Mouse (Mus musculus) lung, adult 2 months (tissue): ENCODE measurements around the gene Rnase2b.

ENCODE experiments used
- CTCF ChIP-seq: fragments of 200-500 bp; IDR thresholded peaks from 2 replicates; pipeline ENCODE4 v1.5.1; 2011; ENCODE audit warnings: mild to moderate bottlenecking, low read length, control low read depth; ENCODE audit not compliant: insufficient read depth
- POLR2A ChIP-seq: fragments of 200-500 bp; IDR thresholded peaks from 2 replicates; pipeline ENCODE4 v1.6.1; 2011; ENCODE audit warnings: low read depth, mild to moderate bottlenecking, control low read depth, low read length, borderline replicate concordance; ENCODE audit errors: extremely low read depth

GRCm38 (mm10) chr14:51195681-51196080 lies 33.6 kb downstream of the Rnase2b start:
- no peak for TF ChIP-seq CTCF
- TF ChIP-seq POLR2A = no peak
